In genomic region chr11:67039799-67040198, GRCm38 (mm10) we compare ENCODE assay signal across 16 mouse cellular contexts. TPM values are rescaled to one million over a fixed set of nuclear protein-coding genes. Genes with fewer than 3 reads are reported as not detected.
DNase-seq lines count a peak whose midpoint lies in the region; TF ChIP-seq lines count a peak whose summit lies in the region.
"Had no signal": no experiment of that assay in that cellular context is flagged by ENCODE, and none has a peak within 500 bp of the region (broad histone marks: within the 10 kb centered on the region; RNA-seq: fewer than 3 reads in every experiment).

No protein-coding gene starts in this region.

- H3K4me3 ChIP-seq in left cerebral cortex, adult 2 months: no peak overlapping the region
- no peak overlapping the region for H3K4me3 ChIP-seq in C2C12 (ENCODE audit: insufficient read depth, poor library complexity, severe bottlenecking)
- H3K4me3 ChIP-seq: embryonic facial prominence, embryonic 10.5 days; heart, embryonic 15.5 days; liver, embryonic 15.5 days; megakaryocyte, embryonic 14.5 days had no signal

- DNase-seq in left cerebral cortex, adult 2 months (ENCODE audit: extremely low spot score in 1 of 2, low spot score in 2 of 2): no peak
- no peak for DNase-seq in left cerebral cortex, adult 8-10 months (ENCODE audit: low spot score in 2 of 2)
- peak; percentile 23 for DNase-seq in 3T3-L1 (ENCODE audit: low read depth, low spot score)
- DNase-seq in ZHBTc4 (ENCODE audit: low read depth, low spot score): peak; percentile 70
- no peak for DNase-seq in spleen, postnatal 4 days (ENCODE audit: low spot score in 2 of 2)
- no peak for DNase-seq in cerebellum, adult 9-11 months
- DNase-seq: cerebellum, adult 9-10 months; gastrocnemius, postnatal 25 days; kidney, adult 18-20 months; right cerebral cortex, postnatal 14 days; thymus, adult 2 months had no signal

- H3K36me3 ChIP-seq in C2C12 (ENCODE audit: control insufficient read depth, insufficient read depth): peaks cover 45% of the 10 kb centered on the region

- TF ChIP-seq CTCF in left cerebral cortex, adult 2 months (IDR thresholded peaks at IDR 0.05): peak; percentile 29
- TF ChIP-seq CTCF in C2C12 (IDR thresholded peaks at IDR 0.05; ENCODE audit: control insufficient read depth, insufficient read depth, insufficient read length): no peak

- H3ac ChIP-seq in C2C12 (ENCODE audit: control insufficient read depth, insufficient read length, low read depth): no peak overlapping the region

- intact Hi-C loops in left cerebral cortex, adult 2 months (cut with DNase I): no loop called here

- H3K27ac ChIP-seq in left cerebral cortex, adult 2 months: no peak overlapping the region
- H3K27ac ChIP-seq: embryonic facial prominence, embryonic 10.5 days; liver, embryonic 15.5 days had no signal

- H3K79me2 ChIP-seq in C2C12 (ENCODE audit: control insufficient read depth, insufficient read depth): no peaks in the 10 kb centered on the region

- H3K79me3 ChIP-seq in C2C12 (ENCODE audit: low read depth): no peaks in the 10 kb centered on the region

- H3K27me3 ChIP-seq in C2C12 (ENCODE audit: control insufficient read depth, insufficient read depth, insufficient read length): no peaks in the 10 kb centered on the region
- H3K27me3 ChIP-seq: heart, embryonic 15.5 days; liver, embryonic 15.5 days; megakaryocyte, embryonic 14.5 days had no signal

TF ChIP-seq in C2C12, 6 proteins besides CTCF, POLR2A, EP300 and RAD21:
- TF ChIP-seq MAX (IDR thresholded peaks at IDR 0.05) (peak; percentile 26), CEBPB (IDR thresholded peaks at IDR 0.05; ENCODE audit: low read depth) (no peak)

RNA-seq across cellular contexts. Expression of gene Adprm, which starts 12.6 kb away (rescaled TPM):
- total RNA-seq in left cerebral cortex, adult 2 months (2021): 10 to 100 TPM; 24.2 to 24.8 TPM
- total RNA-seq in left cerebral cortex, adult 8-10 months (2022): 10 to 100 TPM; 24.6 to 30.2 (median 28.9) TPM
- polyA plus RNA-seq in C2C12 (2012; fragmentation: generic; extraction: Trizol): 12.4 TPM

RNA-seq across cellular contexts. Expression of gene Sco1, which starts 12.7 kb away (rescaled TPM):
- total RNA-seq in left cerebral cortex, adult 2 months (2021): 10 to 100 TPM; 10.2 to 11.2 TPM
- 10 to 100 TPM; 10.2 to 15.0 (median 11.0) TPM for total RNA-seq in left cerebral cortex, adult 8-10 months (2022)
- polyA plus RNA-seq in C2C12 (2012; fragmentation: generic; extraction: Trizol): 8.3 TPM

RNA-seq across cellular contexts. Expression of gene Tmem220, which starts 14.8 kb away (rescaled TPM):
- under 1 TPM; 0.56 to 0.79 TPM for total RNA-seq in left cerebral cortex, adult 2 months (2021)
- total RNA-seq in left cerebral cortex, adult 8-10 months (2022): 1 to 10 TPM in 3 of 4 experiments, under 1 TPM in 1; 0.67 to 1.2 (median 1.1) TPM
- 0.09 TPM for polyA plus RNA-seq in C2C12 (2012; fragmentation: generic; extraction: Trizol)

RNA-seq across cellular contexts. Expression of gene Myh3, which starts 38.3 kb away (rescaled TPM):
- total RNA-seq in left cerebral cortex, adult 2 months (2021): 1 to 10 TPM; 4.7 to 6.0 TPM
- 1 to 10 TPM; 3.4 to 6.9 (median 5.3) TPM for total RNA-seq in left cerebral cortex, adult 8-10 months (2022)
- 0.56 TPM for polyA plus RNA-seq in C2C12 (2012; fragmentation: generic; extraction: Trizol)

Comparison
In these comparisons a context has a peak if more than half of its experiments do, and no peak if none do; other contexts are left out.
1. DNase-seq: peak in 3T3-L1 (single experiment) and ZHBTc4 (single experiment); none in left cerebral cortex, adult 2 months (0 of 2), left cerebral cortex, adult 8-10 months (0 of 2), spleen, postnatal 4 days (0 of 2) and cerebellum, adult 9-11 months (single experiment).